ENCODE assay signal across 27 mouse cellular contexts in genomic region chr6:83043993-83044392, GRCm38 (mm10). TPM values are rescaled to one million over a fixed set of nuclear protein-coding genes. Genes with fewer than 3 reads are reported as not detected.
DNase-seq lines count a peak whose midpoint lies in the region; ATAC-seq and TF ChIP-seq lines count a peak whose summit lies in the region.
"Had no signal": no experiment of that assay in that cellular context is flagged by ENCODE, and none has a peak within 500 bp of the region (broad histone marks: within the 10 kb centered on the region; RNA-seq: fewer than 3 reads in every experiment).

No protein-coding gene starts in this region.

- no peak overlapping the region for H3K4me3 ChIP-seq in heart, embryonic 13.5 days
- no peak overlapping the region for H3K4me3 ChIP-seq in lung, embryonic 16.5 days (ENCODE audit: low read length)
- no peak overlapping the region for H3K4me3 ChIP-seq in lung, postnatal 0 days (ENCODE audit: low read depth, low read length)
- H3K4me3 ChIP-seq in limb, embryonic 10.5 days: no peak overlapping the region
- H3K4me3 ChIP-seq: embryonic facial prominence, embryonic 12.5 days; intestine, embryonic 15.5 days; limb, embryonic 15.5 days; liver, embryonic 13.5 days; megakaryocyte, embryonic 14.5 days had no signal

- WGBS in heart, embryonic 13.5 days: 75% methylated on average over 5 of the region's 5 CpGs
- 84% methylated on average over 5 of the region's 5 CpGs for WGBS in lung, embryonic 16.5 days
- WGBS in lung, postnatal 0 days: 83% methylated on average over 5 of the region's 5 CpGs
- 90% methylated on average over 5 of the region's 5 CpGs for WGBS in limb, embryonic 10.5 days

- no peaks in the 10 kb centered on the region for H3K9me3 ChIP-seq in heart, embryonic 13.5 days
- H3K9me3 ChIP-seq in lung, embryonic 16.5 days (ENCODE audit: control insufficient read depth, low read length): no peaks in the 10 kb centered on the region
- H3K9me3 ChIP-seq in lung, postnatal 0 days (ENCODE audit: low read length): no peaks in the 10 kb centered on the region
- H3K9me3 ChIP-seq in limb, embryonic 10.5 days (replicated peaks): no peaks in the 10 kb centered on the region
- H3K9me3 ChIP-seq: embryonic facial prominence, embryonic 12.5 days; intestine, embryonic 15.5 days; limb, embryonic 15.5 days; liver, embryonic 13.5 days; megakaryocyte, embryonic 14.5 days had no signal

- H3K4me1 ChIP-seq in heart, embryonic 13.5 days: peaks cover 22% of the 10 kb centered on the region
- H3K4me1 ChIP-seq in lung, embryonic 16.5 days (replicated peaks; ENCODE audit: control insufficient read depth, insufficient read depth, low read length): no peaks in the 10 kb centered on the region; the same call in 1 of the 2 replicates
- H3K4me1 ChIP-seq in lung, postnatal 0 days (ENCODE audit: insufficient read depth, low read depth, low read length): no peaks in the 10 kb centered on the region
- H3K4me1 ChIP-seq in limb, embryonic 10.5 days: peaks cover 14% of the 10 kb centered on the region; the same call in 1 of the 2 replicates
- H3K4me1 ChIP-seq: embryonic facial prominence, embryonic 12.5 days; intestine, embryonic 15.5 days; limb, embryonic 15.5 days had no signal

- no peak for TF ChIP-seq EP300 in lung, postnatal 0 days (IDR thresholded peaks at IDR 0.05)

- DNase-seq in heart, adult 9 months (ENCODE audit: low spot score in 2 of 2): no peak
- DNase-seq in lung, postnatal 0 days (ENCODE audit: low spot score): no peak
- no peak for DNase-seq in limb, embryonic 10.5 days (ENCODE audit: low spot score)
- no peak for DNase-seq in ovary, adult 18-20 months (ENCODE audit: low spot score)
- no peak for DNase-seq in embryo, embryonic 10.5 days (ENCODE audit: low spot score)
- DNase-seq: adrenal gland, adult 2 months; adrenal gland, postnatal 36 days; cerebellum, adult 9-10 months; cerebellum, postnatal 36 days; embryo, embryonic 11 days; kidney, postnatal 4 days; liver, embryonic 13.5 days; lung, postnatal 36 days; midbrain, embryonic 14.5 days; retina, postnatal 1 day; right cerebral cortex, postnatal 14 days; thymus, adult 18-20 months; thymus, postnatal 25 days had no signal

- H3K4me2 ChIP-seq in heart, embryonic 13.5 days: peak overlapping the region; percentile 16; the same call in 1 of the 2 replicates
- H3K4me2 ChIP-seq in lung, embryonic 16.5 days (ENCODE audit: low read depth, low read length): no peak overlapping the region
- H3K4me2 ChIP-seq in lung, postnatal 0 days (replicated peaks; ENCODE audit: low read depth, low read length): no peak overlapping the region
- H3K4me2 ChIP-seq: embryonic facial prominence, embryonic 12.5 days; intestine, embryonic 15.5 days; limb, embryonic 15.5 days; liver, embryonic 13.5 days had no signal

- H3K9ac ChIP-seq in heart, embryonic 13.5 days: 0 out of 2 replicates have a peak overlapping the region, but pooled peaks have one; percentile 37
- H3K9ac ChIP-seq in lung, embryonic 16.5 days (ENCODE audit: low read length): 0 out of 2 replicates have a peak overlapping the region, but pooled peaks have one; percentile 13
- no peak overlapping the region for H3K9ac ChIP-seq in lung, postnatal 0 days (replicated peaks; ENCODE audit: low read depth)
- H3K9ac ChIP-seq: embryonic facial prominence, embryonic 12.5 days; intestine, embryonic 15.5 days; limb, embryonic 15.5 days; liver, embryonic 13.5 days had no signal

- H3K27ac ChIP-seq in heart, embryonic 13.5 days (replicated peaks): peak overlapping the region; percentile 75
- no peak overlapping the region for H3K27ac ChIP-seq in lung, embryonic 16.5 days (ENCODE audit: low read length)
- H3K27ac ChIP-seq in lung, postnatal 0 days (ENCODE audit: low read length): no peak overlapping the region
- H3K27ac ChIP-seq in limb, embryonic 10.5 days: peak overlapping the region; percentile 32; the same call in 1 of the 2 replicates
- H3K27ac ChIP-seq: embryonic facial prominence, embryonic 12.5 days; intestine, embryonic 15.5 days; limb, embryonic 15.5 days had no signal

- no peaks in the 10 kb centered on the region for H3K36me3 ChIP-seq in heart, embryonic 13.5 days
- H3K36me3 ChIP-seq in lung, embryonic 16.5 days (ENCODE audit: control insufficient read depth, insufficient read depth, low read length): no peaks in the 10 kb centered on the region
- H3K36me3 ChIP-seq in lung, postnatal 0 days (ENCODE audit: insufficient read depth, low read length): no peaks in the 10 kb centered on the region
- no peaks in the 10 kb centered on the region for H3K36me3 ChIP-seq in limb, embryonic 10.5 days
- H3K36me3 ChIP-seq: embryonic facial prominence, embryonic 12.5 days; intestine, embryonic 15.5 days; liver, embryonic 13.5 days had no signal

- no peak for TF ChIP-seq CTCF in lung, postnatal 0 days (IDR thresholded peaks at IDR 0.05)

- 0 out of 2 replicates have a peak, but pooled peaks have one; percentile 2 for ATAC-seq in heart, embryonic 13.5 days (ENCODE audit: extremely low read depth, insufficient number of reproducible peaks, low FRiP score, low TSS enrichment)
- ATAC-seq in lung, embryonic 16.5 days (ENCODE audit: low read depth): no peak
- ATAC-seq in lung, postnatal 0 days: no peak
- ATAC-seq: activated CD4-positive, CD25-positive, alpha-beta regulatory T cell, adult 4 months; forebrain, embryonic 14.5 days; hindbrain, embryonic 16.5 days; intestine, embryonic 15.5 days had no signal

- H3K27me3 ChIP-seq in heart, embryonic 13.5 days (replicated peaks): peaks cover 55% of the 10 kb centered on the region
- no peaks in the 10 kb centered on the region for H3K27me3 ChIP-seq in lung, embryonic 16.5 days (ENCODE audit: control insufficient read depth, insufficient read depth, low read depth, low read length)
- H3K27me3 ChIP-seq in lung, postnatal 0 days (replicated peaks; ENCODE audit: insufficient read depth, low read length): no peaks in the 10 kb centered on the region
- 0 out of 2 replicates have a peak, but pooled peaks cover 3% of the 10 kb centered on the region for H3K27me3 ChIP-seq in limb, embryonic 10.5 days (ENCODE audit: low read depth, poor library complexity, severe bottlenecking)
- H3K27me3 ChIP-seq: embryonic facial prominence, embryonic 12.5 days; intestine, embryonic 15.5 days; limb, embryonic 15.5 days; liver, embryonic 13.5 days; megakaryocyte, embryonic 14.5 days had no signal

RNA-seq across cellular contexts. Expression of gene Loxl3, which starts 10.0 kb away (rescaled TPM):
- 6.9 and 7.1 TPM in 2 replicates for polyA plus RNA-seq in heart, embryonic 13.5 days (2015; fragmentation: Nextera tagmentation; extraction: Ambion mirVana)
- 25.5 and 26.0 TPM in 2 replicates for polyA plus RNA-seq in lung, embryonic 16.5 days (2015; fragmentation: Nextera tagmentation; extraction: Ambion mirVana)
- 10.1 and 11.4 TPM in 2 replicates for polyA plus RNA-seq in lung, postnatal 0 days (2015; fragmentation: Nextera tagmentation; extraction: Ambion mirVana)
- polyA plus RNA-seq in limb, embryonic 10.5 days (2016; fragmentation: Nextera tagmentation; extraction: Ambion mirVana): 6.3 and 12.8 TPM in 2 replicates

RNA-seq across cellular contexts. Expression of gene Aup1, which starts 10.3 kb away (rescaled TPM):
- 120 and 123 TPM in 2 replicates for polyA plus RNA-seq in heart, embryonic 13.5 days (2015; fragmentation: Nextera tagmentation; extraction: Ambion mirVana)
- polyA plus RNA-seq in lung, embryonic 16.5 days (2015; fragmentation: Nextera tagmentation; extraction: Ambion mirVana): 195 and 211 TPM in 2 replicates
- 201 and 205 TPM in 2 replicates for polyA plus RNA-seq in lung, postnatal 0 days (2015; fragmentation: Nextera tagmentation; extraction: Ambion mirVana)
- polyA plus RNA-seq in limb, embryonic 10.5 days (2016; fragmentation: Nextera tagmentation; extraction: Ambion mirVana): 167 and 169 TPM in 2 replicates

RNA-seq across cellular contexts. Expression of gene Dok1, which starts 10.7 kb away (rescaled TPM):
- 7.6 and 9.3 TPM in 2 replicates for polyA plus RNA-seq in heart, embryonic 13.5 days (2015; fragmentation: Nextera tagmentation; extraction: Ambion mirVana)
- 16.7 and 17.6 TPM in 2 replicates for polyA plus RNA-seq in lung, embryonic 16.5 days (2015; fragmentation: Nextera tagmentation; extraction: Ambion mirVana)
- 22.8 and 23.3 TPM in 2 replicates for polyA plus RNA-seq in lung, postnatal 0 days (2015; fragmentation: Nextera tagmentation; extraction: Ambion mirVana)
- polyA plus RNA-seq in limb, embryonic 10.5 days (2016; fragmentation: Nextera tagmentation; extraction: Ambion mirVana): 9.8 and 14.9 TPM in 2 replicates

RNA-seq across cellular contexts. Expression of gene Htra2, which starts 11.1 kb away (rescaled TPM):
- polyA plus RNA-seq in heart, embryonic 13.5 days (2015; fragmentation: Nextera tagmentation; extraction: Ambion mirVana): 80.2 and 94.2 TPM in 2 replicates
- polyA plus RNA-seq in lung, embryonic 16.5 days (2015; fragmentation: Nextera tagmentation; extraction: Ambion mirVana): 61.8 and 64.9 TPM in 2 replicates
- 50.5 and 55.5 TPM in 2 replicates for polyA plus RNA-seq in lung, postnatal 0 days (2015; fragmentation: Nextera tagmentation; extraction: Ambion mirVana)
- 76.2 and 82.6 TPM in 2 replicates for polyA plus RNA-seq in limb, embryonic 10.5 days (2016; fragmentation: Nextera tagmentation; extraction: Ambion mirVana)

RNA-seq across cellular contexts. Expression of gene Dqx1, which starts 13.7 kb away (rescaled TPM):
- 0.41 and 0.62 TPM in 2 replicates for polyA plus RNA-seq in heart, embryonic 13.5 days (2015; fragmentation: Nextera tagmentation; extraction: Ambion mirVana)
- polyA plus RNA-seq in lung, embryonic 16.5 days (2015; fragmentation: Nextera tagmentation; extraction: Ambion mirVana): 1.9 and 2.0 TPM in 2 replicates
- 1.9 and 2.4 TPM in 2 replicates for polyA plus RNA-seq in lung, postnatal 0 days (2015; fragmentation: Nextera tagmentation; extraction: Ambion mirVana)
- polyA plus RNA-seq in limb, embryonic 10.5 days (2016; fragmentation: Nextera tagmentation; extraction: Ambion mirVana): 1.4 and 1.5 TPM in 2 replicates

Comparison
In these comparisons a context has a peak if more than half of its experiments do, and no peak if none do; other contexts are left out.
1. H3K27ac ChIP-seq: peak in heart, embryonic 13.5 days (single experiment) and limb, embryonic 10.5 days (single experiment); none in lung, embryonic 16.5 days (single experiment) and lung, postnatal 0 days (single experiment).